Mouse (Mus musculus) retina, postnatal 1 day (tissue): ENCODE data around the gene Gpc6.

Source experiments
- DNase-seq: peaks from one replicate; pipeline ENCODE4 v3.0.0-alpha.2; 2012

Gene Gpc6

DNA sequence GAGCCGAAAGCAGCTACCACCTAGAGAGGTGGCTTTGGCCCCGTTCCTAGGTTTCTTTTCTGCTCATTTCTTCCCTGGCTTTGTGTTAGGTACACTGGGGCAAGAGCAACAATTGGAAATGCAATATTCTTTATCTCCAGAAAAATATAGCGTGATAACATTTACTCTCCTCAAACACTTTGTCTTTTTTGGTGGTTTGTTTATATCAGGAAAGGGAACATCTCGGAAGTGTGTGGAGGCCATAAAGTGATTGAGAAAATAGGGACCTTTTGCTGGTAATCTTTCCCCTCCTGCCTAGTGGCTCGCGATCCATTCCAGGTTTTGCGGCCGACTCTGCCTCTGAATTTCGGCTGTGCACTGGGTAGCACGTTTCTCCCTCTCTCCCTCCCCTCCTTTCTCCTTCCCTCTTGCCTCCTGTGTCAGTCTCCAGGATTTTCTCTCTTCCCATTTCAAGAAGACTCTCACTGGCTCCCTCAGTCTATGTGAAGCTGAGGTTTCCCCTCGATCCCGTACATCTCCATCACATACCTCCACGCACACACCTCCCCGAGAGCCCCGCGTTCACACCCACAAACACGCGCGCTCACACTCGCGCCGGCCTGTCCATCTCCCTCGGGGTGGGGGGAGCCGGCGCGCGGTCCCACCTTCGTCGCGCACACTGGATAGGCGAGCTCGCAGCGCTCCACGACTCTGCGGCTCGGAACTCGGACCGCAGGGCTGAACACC lies at the start of gene Gpc6:
Gpc6 (plus strand) TSS at position 440 of the 726 bp plus-strand sequence.
- DNase-seq = peak; percentile 93

DNA sequence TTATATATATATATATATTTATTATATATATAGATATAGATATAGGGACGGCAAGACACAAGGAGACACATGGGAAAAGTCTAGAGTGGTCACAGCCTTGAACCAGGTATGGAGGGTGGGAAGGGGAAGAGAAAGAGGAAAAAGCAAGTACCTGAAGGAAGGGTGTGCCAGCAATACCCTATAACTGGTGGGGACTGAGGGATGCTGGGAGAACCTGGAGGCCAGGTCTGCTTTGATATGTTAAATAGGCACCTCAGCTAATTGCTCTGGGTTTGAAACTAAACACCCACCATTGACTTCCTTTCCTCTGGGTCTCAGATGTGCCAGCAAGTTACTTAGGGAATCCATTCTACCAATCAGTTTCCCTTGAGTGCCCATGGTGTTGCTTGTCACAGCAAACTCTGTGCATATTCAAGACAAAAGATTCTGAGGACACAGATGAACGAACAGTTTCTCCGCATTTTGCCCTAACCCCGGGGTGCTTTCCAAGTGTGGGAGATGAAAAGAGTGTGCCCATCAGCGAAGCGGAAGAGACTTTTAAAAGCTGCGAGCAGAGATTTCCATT lies 42.6 kb upstream of the Gpc6 start:
- no peak for DNase-seq

DNA sequence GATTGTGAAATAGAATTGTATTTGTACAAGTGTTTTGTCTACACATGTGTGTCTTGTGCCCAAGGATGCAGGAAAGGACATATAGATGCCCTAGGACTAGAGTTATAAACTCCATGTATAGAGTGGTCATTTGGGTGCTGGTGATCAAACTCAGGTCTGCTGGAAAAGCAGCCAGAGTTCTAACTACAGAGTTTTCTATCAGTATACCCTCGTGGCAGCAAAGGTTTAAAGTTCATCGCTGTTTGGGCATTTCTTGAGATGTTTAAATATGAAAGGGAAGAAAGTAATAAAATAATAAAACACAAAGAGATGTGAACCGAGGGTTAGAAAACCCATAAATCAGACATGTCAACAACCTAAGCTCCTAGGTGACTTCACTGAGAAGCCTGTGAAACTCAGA lies 30.8 kb upstream of the Gpc6 start:
- no peak for DNase-seq

DNA sequence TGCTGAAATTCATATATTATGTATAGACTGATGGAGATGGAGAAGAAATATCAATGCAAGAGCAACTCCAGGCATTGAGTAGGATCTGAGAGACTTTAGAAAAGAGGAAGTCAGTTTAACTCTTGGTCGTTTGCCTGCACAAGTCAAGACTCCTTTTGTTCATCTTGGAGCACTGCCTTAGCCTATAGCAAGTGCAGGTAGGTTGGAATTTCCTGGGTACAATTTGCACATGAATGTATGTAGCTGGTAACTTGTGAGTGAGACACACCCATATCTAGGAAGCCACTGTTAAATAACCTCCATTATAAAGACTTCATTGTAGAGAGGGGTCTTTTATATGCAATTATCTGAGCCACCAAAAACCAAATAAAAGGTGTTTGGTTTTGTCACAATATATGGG lies 27.1 kb upstream of the Gpc6 start:
- DNase-seq = no peak

DNA sequence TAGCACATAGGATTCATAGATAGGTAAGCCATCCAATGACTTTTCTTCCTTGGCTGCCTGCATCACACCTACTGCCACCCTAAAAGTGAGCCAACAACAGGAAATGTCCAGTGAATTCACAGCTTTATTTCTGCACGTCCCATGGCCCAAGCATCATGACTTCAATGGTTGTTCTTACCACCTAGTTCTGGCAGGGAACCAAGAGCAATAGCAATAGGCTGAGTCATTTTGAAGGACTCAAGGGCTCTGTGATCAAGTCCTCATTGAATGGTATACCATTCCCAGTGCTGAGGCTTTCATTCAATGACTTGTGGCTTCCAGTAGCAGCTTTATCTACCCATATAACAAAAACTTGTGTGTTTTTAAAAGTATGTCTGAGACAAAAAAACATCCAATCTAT lies 13.3 kb upstream of the Gpc6 start:
- DNase-seq = no peak

DNA sequence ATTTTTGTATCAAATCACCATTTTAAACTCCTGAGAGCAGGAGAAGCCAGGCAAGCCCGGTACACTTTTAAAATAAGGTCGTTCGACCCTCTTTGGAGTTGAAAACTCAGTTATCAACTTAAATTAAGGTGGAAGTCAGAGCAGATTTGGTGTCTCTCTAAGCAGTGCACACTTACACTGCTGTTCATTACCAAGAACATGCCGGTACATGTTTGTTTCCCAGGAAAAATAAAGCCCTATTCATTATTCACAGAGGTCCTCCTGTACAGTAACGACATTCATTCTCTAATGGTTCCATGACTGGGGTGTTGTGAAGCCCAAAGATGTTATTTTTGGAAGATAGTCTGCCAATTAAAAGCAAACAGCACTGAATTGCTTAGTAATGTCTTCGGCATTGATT lies 8.2 kb upstream of the Gpc6 start:
- peak; percentile 35 for DNase-seq

- no peak for DNase-seq
These were observed 849 bp upstream of the Gpc6 start for GRCm38 (mm10) chr14:116924266-116924665.

DNA sequence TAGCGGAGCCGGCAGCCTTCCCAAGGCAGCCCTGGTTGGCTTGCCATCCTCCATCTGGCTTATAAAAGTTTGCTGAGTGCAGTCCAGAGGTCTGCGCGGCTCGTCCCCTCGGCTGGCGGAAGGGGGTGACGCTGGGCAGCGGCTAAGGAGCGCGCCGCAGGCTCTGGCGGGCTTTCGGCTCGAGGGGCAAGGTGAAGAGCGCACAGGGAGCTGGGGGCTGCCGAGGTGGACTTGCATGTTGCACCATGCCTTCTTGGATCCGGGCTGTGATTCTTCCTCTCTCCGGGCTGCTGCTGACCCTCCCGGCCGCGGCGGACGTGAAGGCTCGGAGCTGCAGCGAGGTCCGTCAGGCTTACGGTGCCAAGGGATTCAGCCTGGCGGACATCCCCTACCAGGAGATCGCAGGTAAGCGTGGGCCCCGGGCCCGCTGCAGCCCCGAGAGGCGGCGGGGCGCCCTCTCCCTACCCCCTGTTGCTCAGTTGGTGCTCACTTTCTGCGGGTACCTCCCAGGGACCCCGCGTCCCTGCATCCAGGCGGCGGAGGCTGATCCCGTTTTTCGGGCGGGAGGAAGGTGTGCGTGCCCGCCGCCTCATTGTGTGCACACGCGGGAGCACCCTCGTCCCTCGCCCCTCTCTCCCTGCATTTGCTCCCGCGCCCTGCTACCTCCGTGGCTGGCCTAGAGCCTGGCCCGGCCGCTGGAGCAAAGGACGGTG lies 732 bp downstream of the Gpc6 start:
- peak; percentile 73 for DNase-seq

GRCm38 (mm10) chr14:116926404-116927171 lies 1.5 kb downstream of the Gpc6 start:
- DNase-seq = peak; percentile 92

DNA sequence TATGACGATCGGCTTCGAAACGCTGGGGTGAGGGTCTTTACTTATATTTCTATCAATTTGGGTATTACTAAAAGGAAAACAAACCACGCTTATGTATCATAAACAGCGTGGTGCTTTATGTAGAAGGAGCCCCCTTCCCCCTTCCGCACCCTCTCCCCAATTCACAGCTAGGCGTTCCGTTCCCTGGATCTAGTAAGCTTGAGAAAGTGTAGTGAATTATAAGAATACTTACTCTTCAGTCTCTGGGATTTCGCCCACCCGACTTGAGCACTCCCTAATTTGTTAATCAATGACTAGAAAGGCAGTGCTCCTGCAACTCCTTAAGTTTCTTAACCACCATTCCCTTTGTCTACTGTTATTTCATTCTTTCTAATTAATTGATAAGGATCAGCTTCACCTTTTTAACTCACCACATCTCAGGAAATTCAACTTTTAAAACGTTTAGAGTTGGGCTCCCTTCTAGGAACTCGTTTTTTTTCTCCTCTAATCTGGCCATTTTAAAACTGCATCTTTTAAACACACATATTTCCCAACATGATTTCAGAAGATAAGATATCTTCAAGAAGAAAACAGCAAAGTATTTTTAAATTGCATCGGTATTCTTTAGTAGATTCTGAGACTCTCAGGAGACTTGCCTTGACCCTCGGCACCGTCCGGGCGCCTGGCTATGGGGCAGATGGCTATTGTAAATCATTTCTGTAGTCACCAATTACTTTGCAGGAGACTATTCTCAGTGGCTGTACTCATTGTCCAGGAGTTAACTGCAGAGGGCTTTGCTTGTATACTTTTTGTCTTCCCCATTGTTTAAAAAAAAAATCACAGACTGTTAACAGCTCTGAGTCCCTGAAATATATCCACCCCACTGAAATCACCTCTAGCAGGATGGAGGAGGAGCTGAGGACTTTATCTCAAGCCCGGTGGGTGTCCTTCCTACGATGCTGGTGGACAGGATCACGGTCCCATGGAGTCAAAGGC lies 2.5 kb downstream of the Gpc6 start:
- peak; percentile 32 for DNase-seq

DNA sequence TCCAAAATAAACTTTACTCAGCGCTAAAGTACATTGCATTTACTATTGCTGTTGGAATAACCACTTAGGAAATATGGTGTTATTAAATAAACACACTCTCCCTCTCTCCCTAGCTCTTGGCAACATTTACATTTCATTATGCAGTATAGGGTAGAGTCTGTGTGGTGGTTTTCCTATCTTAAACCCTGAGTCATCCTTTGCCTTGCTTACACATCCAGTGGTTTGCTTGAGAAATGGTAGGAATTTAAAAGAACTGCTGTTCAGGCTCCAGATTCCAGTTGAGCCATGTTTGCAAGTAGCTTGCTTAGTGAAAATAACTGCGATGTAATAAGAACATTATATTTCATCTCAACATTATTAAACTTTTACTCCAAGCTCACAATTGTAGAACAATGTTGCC lies 3.3 kb downstream of the Gpc6 start:
- DNase-seq = no peak

DNA sequence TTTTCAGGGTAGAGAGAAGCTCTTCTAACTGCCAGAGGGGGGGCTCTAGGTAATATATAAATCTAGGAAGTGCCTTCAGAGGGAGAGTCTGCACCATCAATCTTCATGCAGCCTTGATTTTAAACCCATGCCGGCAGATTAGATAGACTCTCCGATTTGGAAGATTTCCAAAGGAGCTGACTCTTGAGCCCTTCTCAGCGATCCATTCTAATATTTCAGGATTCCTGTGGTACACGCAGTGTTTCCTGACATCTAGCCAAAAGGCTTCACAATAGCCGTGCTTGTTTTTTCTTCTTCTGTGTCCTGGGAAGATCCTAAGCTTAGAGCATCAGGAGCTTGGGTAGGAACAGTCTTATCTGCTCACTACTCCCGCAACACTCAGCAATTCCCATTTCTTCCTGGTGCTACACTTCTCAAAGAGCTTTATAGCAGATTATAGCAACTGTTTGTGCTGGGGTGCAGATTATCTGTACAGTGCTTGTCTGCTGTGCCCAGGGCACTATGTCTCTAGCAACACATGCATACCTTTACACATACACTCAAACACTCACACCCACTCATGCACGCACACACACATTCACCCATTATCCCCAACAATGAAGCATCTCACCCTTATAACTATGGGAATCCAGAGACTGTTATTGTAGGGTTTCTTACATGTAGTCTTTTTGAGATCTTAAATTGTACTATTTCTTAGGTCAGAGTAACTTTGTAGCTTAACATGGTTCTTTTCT lies 3.8 kb downstream of the Gpc6 start:
- peak; percentile 40 for DNase-seq

GRCm38 (mm10) chr14:116933825-116934224 lies 8.7 kb downstream of the Gpc6 start:
- peak; percentile 43 for DNase-seq

- peak; percentile 56 for DNase-seq
These were observed 12.9 kb downstream of the Gpc6 start for GRCm38 (mm10) chr14:116937910-116938560.

DNA sequence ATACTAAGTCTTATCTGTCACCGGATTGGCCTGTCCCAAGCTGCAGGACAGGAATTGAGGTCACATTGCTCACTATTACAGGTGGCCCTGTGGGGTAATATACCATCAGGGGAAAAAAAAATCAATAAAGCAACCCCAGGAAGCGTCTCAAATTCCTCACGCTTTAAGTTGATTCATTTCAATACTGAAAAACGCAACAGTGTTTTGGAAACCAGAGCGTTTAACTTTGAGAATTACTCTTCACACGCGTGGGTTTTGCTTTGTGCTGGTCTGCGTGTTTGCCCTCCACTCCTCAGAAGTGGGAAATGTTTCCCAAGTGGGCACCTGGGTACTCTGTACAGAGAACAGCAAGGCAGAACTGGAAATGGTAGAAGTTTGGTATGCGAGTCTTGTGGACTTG lies 13.6 kb downstream of the Gpc6 start:
- DNase-seq = no peak

DNA sequence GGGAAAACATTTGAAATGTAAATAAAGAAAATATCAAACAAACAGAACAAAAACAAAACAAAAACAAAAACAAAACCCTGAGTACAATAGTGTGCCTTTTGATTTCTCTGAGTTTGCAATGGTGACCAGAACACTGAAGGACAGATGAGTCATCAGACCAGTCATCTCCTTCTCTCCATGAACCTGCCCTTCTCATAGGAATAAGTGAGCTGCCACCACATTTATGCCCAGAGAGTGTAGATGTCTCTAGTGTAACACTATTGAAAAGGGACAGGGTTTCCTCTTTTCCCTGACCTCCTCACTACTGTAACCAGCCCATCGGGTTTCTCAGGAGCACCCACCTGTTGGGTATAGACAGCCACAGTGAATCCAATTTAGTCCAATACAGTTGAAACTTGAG lies 14.4 kb downstream of the Gpc6 start:
- DNase-seq = no peak

DNA sequence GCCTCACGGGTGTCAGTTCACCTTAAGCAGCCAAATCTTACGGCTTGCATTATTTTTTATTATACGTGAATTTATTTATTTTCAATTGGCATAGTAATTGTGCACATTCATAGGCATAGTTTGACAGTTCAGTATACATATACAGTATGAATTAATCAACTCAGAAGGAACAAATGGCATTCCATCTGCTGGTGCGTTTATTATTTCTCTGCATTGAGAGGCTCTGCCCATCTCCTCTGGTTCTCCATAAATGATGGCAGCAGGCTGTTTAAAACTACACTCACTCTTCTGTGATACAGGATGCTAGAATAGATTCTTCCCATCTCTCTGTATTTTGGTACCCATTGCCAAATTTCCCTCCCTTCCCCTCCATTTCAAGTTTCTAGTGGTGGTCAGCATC lies 16.7 kb downstream of the Gpc6 start:
- DNase-seq = no peak

- no peak for DNase-seq
These were observed 18.6 kb downstream of the Gpc6 start for GRCm38 (mm10) chr14:116943751-116944150.

GRCm38 (mm10) chr14:116945975-116946374 lies 20.9 kb downstream of the Gpc6 start:
- DNase-seq = no peak

DNA sequence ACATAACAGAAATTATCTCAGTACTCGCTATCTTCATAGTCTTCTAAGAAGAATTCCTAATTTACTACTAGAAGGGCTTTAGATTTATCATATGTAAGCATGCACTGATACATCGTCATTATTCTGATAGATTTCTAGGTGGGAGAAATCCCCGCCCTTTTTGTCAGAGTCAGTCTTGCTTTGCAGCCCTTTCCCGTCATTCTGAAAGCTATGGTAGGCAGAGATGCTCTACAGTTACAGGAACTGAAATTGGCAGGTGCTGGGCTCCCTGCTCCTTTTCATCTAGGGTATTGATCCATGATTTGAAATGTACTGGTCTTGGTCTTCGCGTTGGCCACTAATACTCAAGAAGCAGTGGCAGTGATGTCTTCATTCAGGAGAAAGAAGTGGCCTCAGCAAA lies 22.3 kb downstream of the Gpc6 start:
- DNase-seq = no peak
